Mouse (Mus musculus): Measurements from ENCODE around the gene Tktl2.

DNA sequence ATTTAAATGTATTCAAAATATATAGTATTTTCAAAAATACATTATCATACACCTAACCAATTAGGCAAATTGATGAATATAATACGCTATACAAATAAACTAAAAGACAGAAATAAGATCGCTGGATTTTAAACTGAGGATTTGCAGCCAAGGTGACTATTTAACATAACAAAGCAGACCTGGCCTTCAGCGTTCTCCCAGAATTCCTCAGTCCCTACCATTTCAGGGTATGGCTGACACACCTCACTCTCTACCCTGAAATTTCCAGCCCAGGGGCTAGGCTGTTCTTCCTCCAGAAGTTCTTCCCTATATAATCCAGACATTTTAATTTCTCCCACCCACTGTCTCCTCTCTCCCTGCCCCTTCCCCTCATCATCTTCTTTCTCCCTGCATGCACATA lies 23.0 kb upstream of the Tktl2 start:
- no peak for TF ChIP-seq CTCF (conservative IDR thresholded peaks at IDR 0.05; ENCODE audit: low read length)
- no peak for TF ChIP-seq NANOG (IDR thresholded peaks at IDR 0.05; ENCODE audit: borderline replicate concordance, low read length)
- TF ChIP-seq POU5F1 (IDR thresholded peaks at IDR 0.05; ENCODE audit: borderline replicate concordance, low read length): 0 out of 2 replicates have a peak, but pooled peaks have one; percentile 13
